Mouse (Mus musculus) heart, embryonic 11.5 days (tissue): ENCODE results near the gene Mapk8ip3. TPM values are rescaled to one million over a fixed set of nuclear protein-coding genes. Genes with fewer than 3 reads are reported as not detected.

ENCODE experiments used
- polyA plus RNA-seq: library from polyadenylated mRNA; unstranded; fragments of >200 nt; fragmentation: Nextera tagmentation; extraction: Ambion mirVana; gene quantifications from 2 replicates; pipeline ENCODE4 v1.2.1, GENCODE M21; 2014

Mapk8ip3 gene
- polyA plus RNA-seq, 1 experiment from 2014 or later: 34.2 TPM

Other genes with a start within 250 kb of the Mapk8ip3 start
- gene Syngr3, start 247.0 kb downstream of the Mapk8ip3 start, polyA plus RNA-seq: 0.39 and 0.65 TPM in 2 replicates
- 36.7 and 39.0 TPM in 2 replicates for gene Gfer, start 240.8 kb downstream of the Mapk8ip3 start, polyA plus RNA-seq
- 0.49 and 1.1 TPM in 2 replicates for gene Noxo1, start 240.7 kb downstream of the Mapk8ip3 start, polyA plus RNA-seq
- 50.9 and 54.8 TPM in 2 replicates for gene Tbl3, start 229.3 kb downstream of the Mapk8ip3 start, polyA plus RNA-seq
- not detected in 2 replicates for gene Rnf151, start 218.9 kb downstream of the Mapk8ip3 start, polyA plus RNA-seq
- gene Rps2, start 218.9 kb downstream of the Mapk8ip3 start, polyA plus RNA-seq: 1,091 and 1,195 TPM in 2 replicates
- 373 and 401 TPM in 2 replicates for gene Ndufb10, start 212.5 kb downstream of the Mapk8ip3 start, polyA plus RNA-seq
- 0.40 and 0.44 TPM in 2 replicates for gene Rpl3l, start 209.2 kb downstream of the Mapk8ip3 start, polyA plus RNA-seq
- gene Msrb1, start 200.3 kb downstream of the Mapk8ip3 start, polyA plus RNA-seq: 19.5 and 20.9 TPM in 2 replicates
- 0.34 TPM in 1 of 2 replicates, not detected in the other for gene Hs3st6, start 184.0 kb downstream of the Mapk8ip3 start, polyA plus RNA-seq
- gene Meiob, start 132.7 kb downstream of the Mapk8ip3 start, polyA plus RNA-seq: not detected in 2 replicates
- 42.6 and 48.8 TPM in 2 replicates for gene Hagh, start 96.8 kb downstream of the Mapk8ip3 start, polyA plus RNA-seq
- gene Fahd1, start 86.6 kb downstream of the Mapk8ip3 start, polyA plus RNA-seq: 38.0 and 39.5 TPM in 2 replicates
- gene Igfals, start 71.0 kb downstream of the Mapk8ip3 start, polyA plus RNA-seq: 0.14 TPM in 1 of 2 replicates, not detected in the other
- gene Nubp2, start 50.6 kb downstream of the Mapk8ip3 start, polyA plus RNA-seq: 42.3 and 43.3 TPM in 2 replicates
- 25.2 and 26.5 TPM in 2 replicates for gene Spsb3, start 50.3 kb downstream of the Mapk8ip3 start, polyA plus RNA-seq
- gene Eme2, start 41.9 kb downstream of the Mapk8ip3 start, polyA plus RNA-seq: 15.3 and 19.3 TPM in 2 replicates
- 85.6 and 92.1 TPM in 2 replicates for gene Mrps34, start 41.9 kb downstream of the Mapk8ip3 start, polyA plus RNA-seq
- 35.7 and 37.9 TPM in 2 replicates for gene Nme3, start 40.5 kb downstream of the Mapk8ip3 start, polyA plus RNA-seq
- 109 and 148 TPM in 2 replicates for gene Jpt2, start 23.7 kb upstream of the Mapk8ip3 start, polyA plus RNA-seq
- gene Cramp1l, start 78.8 kb upstream of the Mapk8ip3 start, polyA plus RNA-seq: 6.8 and 8.9 TPM in 2 replicates
- gene Ift140, start 79.1 kb upstream of the Mapk8ip3 start, polyA plus RNA-seq: 17.4 and 17.9 TPM in 2 replicates
- gene Tmem204, start 146.6 kb upstream of the Mapk8ip3 start, polyA plus RNA-seq: 14.4 and 18.5 TPM in 2 replicates
- 22.1 and 25.4 TPM in 2 replicates for gene Telo2, start 179.0 kb upstream of the Mapk8ip3 start, polyA plus RNA-seq
- gene Ptx4, start 183.8 kb upstream of the Mapk8ip3 start, polyA plus RNA-seq: 0.10 TPM in 1 of 2 replicates, not detected in the other
- gene Clcn7, start 196.4 kb upstream of the Mapk8ip3 start, polyA plus RNA-seq: 18.9 and 20.4 TPM in 2 replicates
- not detected in 2 replicates for gene Ccdc154, start 225.5 kb upstream of the Mapk8ip3 start, polyA plus RNA-seq
- gene Gm38655, start 238.5 kb upstream of the Mapk8ip3 start, polyA plus RNA-seq: 0.17 TPM in 1 of 2 replicates, not detected in the other
- gene BC003965, start 247.6 kb upstream of the Mapk8ip3 start, polyA plus RNA-seq: 24.6 and 26.7 TPM in 2 replicates